Comparison of ENCODE assay signal across 20 mouse cellular contexts in genomic region chr10:95438941-95439340, GRCm38 (mm10). TPM values are rescaled to one million over a fixed set of nuclear protein-coding genes. Genes with fewer than 3 reads are reported as not detected.
DNase-seq lines count a peak whose midpoint lies in the region; ATAC-seq and TF ChIP-seq lines count a peak whose summit lies in the region.
"Had no signal": no experiment of that assay in that cellular context is flagged by ENCODE, and none has a peak within 500 bp of the region (broad histone marks: within the 10 kb centered on the region; RNA-seq: fewer than 3 reads in every experiment).

No protein-coding gene starts in this region.

- whole genome bisulfite sequencing in heart, embryonic 12.5 days, result 8% methylated on average over 11 of the region's 11 CpGs
- 7% methylated on average over 11 of the region's 11 CpGs for WGBS in lung, embryonic 14.5 days
- 23% methylated on average over 11 of the region's 11 CpGs for WGBS in lung, adult 2 months
- 47% methylated on average over 11 of the region's 11 CpGs for WGBS in liver, postnatal 0 days (ENCODE audit: insufficient replicate concordance)

- intact Hi-C loops in heart, postnatal 14 days (cut with DNase I), result no loop called here
- intact Hi-C loops in left cerebral cortex, postnatal 36 days (cut with DNase I), result no loop called here

- TF ChIP-seq EP300 in liver, postnatal 0 days (IDR thresholded peaks at IDR 0.05; ENCODE audit: low read depth), result 0 out of 2 replicates have a peak, but pooled peaks have one; percentile 13

- ATAC-seq in heart, embryonic 12.5 days (ENCODE audit: insufficient number of reproducible peaks, low FRiP score), result no peak
- ATAC-seq in lung, embryonic 14.5 days (ENCODE audit: insufficient read depth), result no peak
- peak; percentile 85 for ATAC-seq in liver, postnatal 0 days
- ATAC-seq: activated CD4-positive, CD25-positive, alpha-beta regulatory T cell, adult 4 months; forebrain, embryonic 16.5 days; hindbrain, embryonic 16.5 days had no signal

- H3K9me3 ChIP-seq in heart, embryonic 12.5 days (replicated peaks), result no peaks in the 10 kb centered on the region
- H3K9me3 ChIP-seq in lung, embryonic 14.5 days (ENCODE audit: low read depth, low read length), result no peaks in the 10 kb centered on the region
- no peaks in the 10 kb centered on the region for H3K9me3 ChIP-seq in liver, postnatal 0 days (ENCODE audit: low read length)
- H3K9me3 ChIP-seq: embryonic facial prominence, embryonic 12.5 days; hindbrain, embryonic 12.5 days had no signal

- no peak overlapping the region for H3K27ac ChIP-seq in heart, embryonic 12.5 days (ENCODE audit: poor library complexity, severe bottlenecking)
- no peak overlapping the region for H3K27ac ChIP-seq in lung, embryonic 14.5 days (ENCODE audit: low read depth)
- H3K27ac ChIP-seq in liver, postnatal 0 days (ENCODE audit: low read depth), result peak overlapping the region; percentile 61
- H3K27ac ChIP-seq: embryonic facial prominence, embryonic 12.5 days; hindbrain, embryonic 12.5 days had no signal

- peaks cover 10% of the 10 kb centered on the region for H3K4me1 ChIP-seq in heart, embryonic 12.5 days (replicated peaks)
- H3K4me1 ChIP-seq in lung, embryonic 14.5 days (ENCODE audit: insufficient read depth), result peaks cover 9% of the 10 kb centered on the region
- peaks cover 6% of the 10 kb centered on the region; the same call in 1 of the 2 replicates for H3K4me1 ChIP-seq in lung, adult 2 months (ENCODE audit: control insufficient read depth, insufficient read depth, low read length)
- H3K4me1 ChIP-seq in liver, postnatal 0 days (ENCODE audit: insufficient read depth), result no peaks in the 10 kb centered on the region
- H3K4me1 ChIP-seq: embryonic facial prominence, embryonic 12.5 days; hindbrain, embryonic 12.5 days had no signal

- TF ChIP-seq POLR2A in lung, adult 2 months (IDR thresholded peaks at IDR 0.05; ENCODE audit: borderline replicate concordance, extremely low read depth, low read depth, low read length), result no peak

- peak overlapping the region; percentile 24; the same call in 1 of the 2 replicates for H3K4me2 ChIP-seq in heart, embryonic 12.5 days
- H3K4me2 ChIP-seq in lung, embryonic 14.5 days, result peak overlapping the region; percentile 31; the same call in 1 of the 2 replicates
- no peak overlapping the region for H3K4me2 ChIP-seq in liver, postnatal 0 days (ENCODE audit: low read depth, low read length)
- H3K4me2 ChIP-seq: embryonic facial prominence, embryonic 12.5 days; hindbrain, embryonic 12.5 days had no signal

- no peak for DNase-seq in heart, postnatal 14 days
- DNase-seq in lung, embryonic 14.5 days, result peak; percentile 44
- DNase-seq in lung, adult 2 months, result no peak
- peak; percentile 25 for DNase-seq in induced T-regulatory cell, adult 2 months (ENCODE audit: low read depth)
- DNase-seq in liver, postnatal 0 days, result peak; percentile 40
- no peak for DNase-seq in left cerebral cortex, postnatal 36 days (ENCODE audit: low spot score in 2 of 2)
- DNase-seq: adrenal gland, postnatal 14 days; cerebellum, adult 11-12 months; cerebellum, adult 9-10 months; cerebellum, postnatal 25 days; gastrocnemius, postnatal 10 days; heart, postnatal 4 days had no signal

- H3K36me3 ChIP-seq in heart, embryonic 12.5 days, result no peaks in the 10 kb centered on the region
- H3K36me3 ChIP-seq in lung, embryonic 14.5 days (ENCODE audit: insufficient read depth), result no peaks in the 10 kb centered on the region
- no peaks in the 10 kb centered on the region for H3K36me3 ChIP-seq in liver, postnatal 0 days (replicated peaks; ENCODE audit: insufficient read depth, low read length)
- H3K36me3 ChIP-seq: embryonic facial prominence, embryonic 12.5 days; hindbrain, embryonic 12.5 days had no signal

- no peak overlapping the region for H3K9ac ChIP-seq in heart, embryonic 12.5 days
- H3K9ac ChIP-seq in lung, embryonic 14.5 days, result no peak overlapping the region
- H3K9ac ChIP-seq in liver, postnatal 0 days (replicated peaks), result no peak overlapping the region
- H3K9ac ChIP-seq: embryonic facial prominence, embryonic 12.5 days; hindbrain, embryonic 12.5 days had no signal

- H3K27me3 ChIP-seq in heart, embryonic 12.5 days (replicated peaks), result peaks cover 4% of the 10 kb centered on the region; the same call in 1 of the 2 replicates
- H3K27me3 ChIP-seq in lung, embryonic 14.5 days (ENCODE audit: insufficient read depth, low read length), result no peaks in the 10 kb centered on the region
- no peaks in the 10 kb centered on the region for H3K27me3 ChIP-seq in liver, postnatal 0 days (ENCODE audit: insufficient read depth, low read length)
- H3K27me3 ChIP-seq: CH12.LX; embryonic facial prominence, embryonic 12.5 days; hindbrain, embryonic 12.5 days; Patski had no signal

- no peak for TF ChIP-seq CTCF in lung, embryonic 14.5 days (IDR thresholded peaks at IDR 0.05; ENCODE audit: low read depth)
- TF ChIP-seq CTCF in lung, adult 2 months (IDR thresholded peaks at IDR 0.05; ENCODE audit: insufficient read depth, low read length), result no peak
- TF ChIP-seq CTCF in liver, postnatal 0 days (IDR thresholded peaks at IDR 0.05; ENCODE audit: low read depth), result no peak

- H3K4me3 ChIP-seq in heart, embryonic 12.5 days, result no peak overlapping the region
- H3K4me3 ChIP-seq in lung, embryonic 14.5 days (ENCODE audit: low read depth, low read length), result no peak overlapping the region
- H3K4me3 ChIP-seq in lung, adult 2 months (replicated peaks; ENCODE audit: extremely low read depth, low read depth, low read length), result no peak overlapping the region
- no peak overlapping the region for H3K4me3 ChIP-seq in liver, postnatal 0 days (ENCODE audit: low read depth, low read length)
- H3K4me3 ChIP-seq: embryonic facial prominence, embryonic 12.5 days; hindbrain, embryonic 12.5 days had no signal

RNA-seq across cellular contexts. Expression of gene Socs2, which starts 22.0 kb away (rescaled TPM):
- 47.7 and 49.0 TPM in 2 replicates for polyA plus RNA-seq in heart, embryonic 12.5 days (2016; fragmentation: Nextera tagmentation; extraction: Ambion mirVana)
- 10 to 100 TPM; 79.1 to 80.9 TPM for total RNA-seq in heart, postnatal 14 days (2021)
- polyA plus RNA-seq in lung, embryonic 14.5 days (2014; fragmentation: Nextera tagmentation; extraction: Ambion mirVana), result 124 and 129 TPM in 2 replicates
- 83.1 and 140 TPM in 2 replicates for polyA plus RNA-seq in lung, adult 2 months (2012; rRNA removed)
- 67.1 and 86.5 TPM in 2 replicates for polyA plus RNA-seq in liver, postnatal 0 days (2015; fragmentation: Nextera tagmentation; extraction: Ambion mirVana)
- total RNA-seq in left cerebral cortex, postnatal 36 days (2021), result 10 to 100 TPM; 26.5 to 38.5 TPM

Comparison
In these comparisons a context has a peak if more than half of its experiments do, and no peak if none do; other contexts are left out.
1. DNase-seq: peak in lung, embryonic 14.5 days (single experiment), induced T-regulatory cell, adult 2 months (single experiment) and liver, postnatal 0 days (single experiment); none in heart, postnatal 14 days (0 of 2), lung, adult 2 months (single experiment) and left cerebral cortex, postnatal 36 days (0 of 2).